Mouse (Mus musculus): ENCODE data around the gene Hmmr.

- no peak for TF ChIP-seq EP300 (IDR thresholded peaks at IDR 0.05; ENCODE audit: insufficient read depth, low read depth, low read length)
- no peak for TF ChIP-seq POLR2A (IDR thresholded peaks at IDR 0.05; ENCODE audit: insufficient read depth, low read depth, low read length)
- TF ChIP-seq CTCF (IDR thresholded peaks at IDR 0.05) = no peak
These were observed 22.7 kb upstream of the Hmmr start for GRCm38 (mm10) chr11:40755968-40756367.
